Mouse (Mus musculus) CH12.LX (cell line): ENCODE measurements at regions not wholly inside any gene's neighbourhood (a gene's known extent, or its start where the extent isn't known, plus 50 kb on each side); places are given as distances from the start of the nearest gene placed in this dataset.

Source experiments
- DNase-seq: peaks from one replicate; pipeline ENCODE4 v3.0.0-alpha.2; 2013; ENCODE audit errors: extremely low read depth
- H3K27ac ChIP-seq: 2 replicates; pipeline ENCODE4 v1.5.1; 2012; ENCODE audit warnings: low read depth, mild to moderate bottlenecking, control low read depth, moderate library complexity; ENCODE audit not compliant: insufficient read depth
- H3K27me3 ChIP-seq: replicated peaks from 2 replicates; pipeline ENCODE3; 2012; ENCODE audit warnings: inconsistent platforms
- H3K36me3 ChIP-seq, 2 experiments: replicated peaks in 1 of 2; 2 replicates each; pipeline versions ENCODE3 to v1.6.1; 2012; ENCODE audit warnings: inconsistent platforms in 1 of 2, low read length in 1 of 2, mild to moderate bottlenecking in 1 of 2, mixed read lengths in 1 of 2, moderate library complexity in 1 of 2; ENCODE audit not compliant: control insufficient read depth in 1 of 2, insufficient read depth in 1 of 2
- H3K4me1 ChIP-seq, 2 experiments: 2 replicates each; pipeline ENCODE4 v1.6.1; 2012; ENCODE audit warnings: inconsistent platforms in 1 of 2, moderate library complexity in 1 of 2; ENCODE audit not compliant: insufficient read depth in 2 of 2, control insufficient read depth in 1 of 2
- H3K4me2 ChIP-seq: 2 replicates; pipeline ENCODE4 v1.6.1; 2012; ENCODE audit warnings: low read depth, mild to moderate bottlenecking, control low read depth; ENCODE audit not compliant: poor library complexity, insufficient read depth, severe bottlenecking
- H3K4me3 ChIP-seq, 3 experiments: fragments of 150-350 bp in 1 of 3; sonication (generic) in 1 of 3; replicated peaks in 1 of 3; 2 replicates each; pipeline versions ENCODE3 to v1.5.1; 2011 to 2012; ENCODE audit warnings: low read depth in 2 of 3, low read length in 2 of 3, mild to moderate bottlenecking in 2 of 3, moderate library complexity in 2 of 3, control low read depth in 1 of 3, improper control_type of control experiment in 1 of 3, inconsistent platforms in 1 of 3, mixed read lengths in 1 of 3; ENCODE audit not compliant: poor library complexity in 1 of 3
- H3K79me2 ChIP-seq: replicated peaks from 2 replicates; pipeline ENCODE4 v1.6.1; 2012; ENCODE audit warnings: mild to moderate bottlenecking, moderate library complexity; ENCODE audit not compliant: control insufficient read depth, poor library complexity, insufficient read depth, severe bottlenecking; ENCODE audit errors: extremely low read depth
- H3K9ac ChIP-seq: 2 replicates; pipeline ENCODE4 v1.6.1; 2012; ENCODE audit warnings: low read depth, mild to moderate bottlenecking, control low read depth, moderate library complexity; ENCODE audit not compliant: insufficient read depth
- H3K9me3 ChIP-seq: replicated peaks from 2 replicates; pipeline ENCODE3; 2012; ENCODE audit warnings: low read length, inconsistent platforms, mixed read lengths
- BHLHE40 ChIP-seq: IDR thresholded peaks from 2 replicates; pipeline ENCODE4 v1.6.1; 2011; ENCODE audit warnings: mild to moderate bottlenecking, low read depth, low read length, improper control_type of control experiment
- CTCF ChIP-seq, 2 experiments: IDR thresholded peaks in 1 of 2; conservative IDR thresholded peaks in 1 of 2; 2 replicates each; pipeline ENCODE4 v1.5.1; 2011 to 2012; ENCODE audit warnings: low read depth in 2 of 2, low read length in 2 of 2, improper control_type of control experiment in 1 of 2, inconsistent platforms in 1 of 2, mild to moderate bottlenecking in 1 of 2, moderate library complexity in 1 of 2
- ELF1 ChIP-seq: IDR thresholded peaks from 2 replicates; pipeline ENCODE4 v1.6.1; 2014; ENCODE audit warnings: low read depth, mild to moderate bottlenecking, inconsistent platforms, low read length, improper control_type of control experiment
- ETS1 ChIP-seq: conservative IDR thresholded peaks from 2 replicates; pipeline ENCODE4 v1.6.1; 2012; ENCODE audit warnings: low read depth, mild to moderate bottlenecking, inconsistent platforms, low read length, improper control_type of control experiment, moderate library complexity
- GABPA ChIP-seq: IDR thresholded peaks from 2 replicates; pipeline ENCODE4 v1.6.1; 2012; ENCODE audit warnings: low read depth, low read length, improper control_type of control experiment, inconsistent platforms; ENCODE audit not compliant: insufficient replicate concordance
- HCFC1 ChIP-seq: IDR thresholded peaks from 2 replicates; pipeline ENCODE4 v1.6.1; 2012; ENCODE audit warnings: low read depth, mild to moderate bottlenecking, inconsistent platforms, low read length, improper control_type of control experiment
- MAFK ChIP-seq: IDR thresholded peaks from 2 replicates; pipeline ENCODE4 v1.6.1; 2011; ENCODE audit warnings: low read length, improper control_type of control experiment; ENCODE audit not compliant: insufficient replicate concordance
- MAZ ChIP-seq: IDR thresholded peaks from 2 replicates; pipeline ENCODE4 v1.6.1; 2012; ENCODE audit warnings: low read depth, mild to moderate bottlenecking, inconsistent platforms, low read length, improper control_type of control experiment, moderate library complexity
- MYC ChIP-seq: IDR thresholded peaks from 2 replicates; pipeline ENCODE4 v1.6.1; 2011; ENCODE audit warnings: low read depth, mild to moderate bottlenecking, improper control_type of control experiment, low read length
- NELFE ChIP-seq: IDR thresholded peaks from 2 replicates; pipeline ENCODE4 v1.6.1; 2011; ENCODE audit warnings: low read depth, low read length, improper control_type of control experiment
- PAX5 ChIP-seq: IDR thresholded peaks from 2 replicates; pipeline ENCODE4 v1.6.1; 2012; ENCODE audit warnings: low read length, inconsistent platforms, mixed read lengths
- POLR2AphosphoS2 ChIP-seq: IDR thresholded peaks from 2 replicates; pipeline ENCODE4 v1.6.1; 2011; ENCODE audit warnings: low read depth, low read length, improper control_type of control experiment
- SMC3 ChIP-seq: IDR thresholded peaks from 2 replicates; pipeline ENCODE4 v1.6.1; 2011; ENCODE audit warnings: low read depth, low read length, improper control_type of control experiment
- TBP ChIP-seq: conservative IDR thresholded peaks from 2 replicates; pipeline ENCODE4 v1.6.1; 2011; ENCODE audit warnings: low read depth, low read length, improper control_type of control experiment
- USF1 ChIP-seq: IDR thresholded peaks from 2 replicates; pipeline ENCODE4 v1.6.1; 2014; ENCODE audit warnings: low read depth, mild to moderate bottlenecking, inconsistent platforms, low read length, improper control_type of control experiment
- dilution Hi-C: fragments of 300-500 bp; cut with MboI; formaldehyde crosslinking; loops from 2 replicates; pipeline ENCODE4 v1.14.3; 2020; ENCODE audit warnings: low sequenced_read_pairs; ENCODE audit not compliant: extremely low pct_unique_long_range_greater_than_20kb, extremely low pct_ligation_motif_present
- in situ Hi-C: fragments of 300-500 bp; cut with MboI; formaldehyde crosslinking; loops from 3 replicates; pipeline ENCODE4 v1.14.3; 2019; ENCODE audit warnings: low sequenced_read_pairs, low pct_ligation_motif_present, low pct_unique_long_range_greater_than_20kb, mixed read lengths

- no peak for TF ChIP-seq MAFK
- no peak for TF ChIP-seq ETS1
- no peak for TF ChIP-seq ELF1
- no peak for TF ChIP-seq POLR2AphosphoS2
- TF ChIP-seq CTCF (conservative IDR thresholded peaks at IDR 0.05 in 1 of 2, IDR thresholded peaks at IDR 0.05 in 1 of 2; ENCODE audit: low read depth in 2 of 2, low read length in 2 of 2), result no peak
- no peak for TF ChIP-seq USF1
- TF ChIP-seq BHLHE40, result no peak
- no peak for TF ChIP-seq GABPA
- TF ChIP-seq SMC3, result no peak
- TF ChIP-seq TBP, result no peak
- Histone ChIP-seq H3K4me1 (peaks cover 0 to 2% of the 10 kb centered on the region in 2 experiments; a peak in 1 of 4 replicates), H3K36me3 (no peaks in the 10 kb centered on the region), H3K4me2 (no peak overlapping the region), H3K9me3 (no peaks in the 10 kb centered on the region), H3K27ac (no peak overlapping the region), H3K27me3 (no peaks in the 10 kb centered on the region), H3K79me2 (no peaks in the 10 kb centered on the region), H3K4me3 (no peak overlapping the region), H3K9ac (no peak overlapping the region)
- in situ Hi-C loops (no loop called here), dilution Hi-C loops (no loop called here)
- no peak for DNase-seq
Observed at GRCm38 (mm10) chr12:29090451-29090850, 338.8 kb downstream of the Eipr1 start.

DNA sequence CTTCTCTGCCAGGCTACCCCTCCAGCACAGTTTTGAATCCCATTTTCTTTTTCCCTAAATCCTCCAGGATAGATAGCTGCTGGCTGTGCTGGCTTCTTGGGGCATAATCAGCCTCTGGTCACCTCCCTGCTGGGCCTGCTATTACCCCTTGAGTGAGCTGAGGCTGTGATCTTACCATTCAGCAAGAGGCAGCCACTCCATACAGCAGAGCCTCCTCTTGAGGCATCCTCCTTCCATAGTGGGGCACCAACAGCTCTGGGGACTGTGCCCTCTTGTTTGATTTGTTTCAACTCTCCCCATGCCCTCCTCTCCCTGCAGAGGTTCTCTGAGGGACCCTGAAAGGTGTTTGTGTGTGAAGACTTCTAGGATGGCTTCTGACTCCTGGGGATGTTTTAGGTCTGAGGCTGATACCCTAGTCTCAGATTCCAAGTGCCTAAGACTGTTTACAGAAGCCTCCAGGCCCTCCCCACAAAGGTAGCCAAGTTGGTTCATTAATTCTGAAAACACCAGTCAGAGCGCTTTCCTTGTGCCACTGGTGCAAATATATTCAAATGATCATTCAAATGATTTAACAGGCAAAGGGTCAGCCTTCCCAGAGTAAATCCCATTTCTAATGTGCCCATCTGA, 343.9 kb downstream of the Eipr1 start:
- H3K36me3 ChIP-seq, result no peaks in the 10 kb centered on the region
- no peaks in the 10 kb centered on the region for H3K79me2 ChIP-seq
- dilution Hi-C loops, result no loop called here
- H3K9me3 ChIP-seq, result no peaks in the 10 kb centered on the region
- H3K4me3 ChIP-seq, result no peak overlapping the region
- H3K27me3 ChIP-seq, result no peaks in the 10 kb centered on the region
- no peak overlapping the region for H3K27ac ChIP-seq
- DNase-seq, result no peak
- in situ Hi-C loops, result no loop called here
- no peak overlapping the region for H3K4me2 ChIP-seq
- H3K9ac ChIP-seq, result no peak overlapping the region
- peaks cover 0 to 10% of the 10 kb centered on the region in 2 experiments; a peak in 2 of 4 replicates for H3K4me1 ChIP-seq
- TF ChIP-seq MAZ, result no peak
- no peak for TF ChIP-seq NELFE
- TF ChIP-seq HCFC1, result no peak
- no peak for TF ChIP-seq PAX5
- no peak for TF ChIP-seq MYC
